ENCODE assay signal across 9 mouse cellular contexts in the genomic region with DNA sequence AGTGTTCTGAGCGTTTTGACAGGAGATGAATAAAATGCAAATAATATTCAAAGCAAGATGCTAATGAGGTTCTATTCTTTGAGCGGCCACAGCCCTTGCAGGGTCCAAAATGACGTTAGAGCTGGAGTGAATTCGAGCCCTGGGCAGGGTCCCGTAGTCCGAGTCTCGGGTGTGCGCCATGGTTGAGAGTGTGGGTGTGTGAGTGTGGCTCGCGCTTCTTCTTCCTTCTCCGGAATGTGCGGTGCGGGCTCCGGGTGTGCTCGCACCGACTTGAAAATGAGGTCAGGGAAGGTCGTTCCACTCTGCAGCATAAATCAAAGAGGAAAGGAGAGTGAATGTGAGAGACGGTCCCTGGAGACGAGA. TPM values are rescaled to one million over a fixed set of nuclear protein-coding genes. Genes with fewer than 3 reads are reported as not detected.
DNase-seq lines count a peak whose midpoint lies in the region; ATAC-seq lines count a peak whose summit lies in the region.
"Had no signal": no experiment of that assay in that cellular context is flagged by ENCODE, and none has a peak within 500 bp of the region (broad histone marks: within the 10 kb centered on the region; RNA-seq: fewer than 3 reads in every experiment).

No protein-coding gene starts in this region.

- peak overlapping the region; percentile 78 for H3K4me3 ChIP-seq in megakaryocyte, embryonic 14.5 days (replicated peaks)
- peak overlapping the region; percentile 11; the same call in 1 of the 2 replicates for H3K4me3 ChIP-seq in forebrain, embryonic 14.5 days (ENCODE audit: low read depth, low read length)
- peak overlapping the region; percentile 12; the same call in 1 of the 2 replicates for H3K4me3 ChIP-seq in liver, embryonic 16.5 days (ENCODE audit: low read depth, low read length)
- H3K4me3 ChIP-seq in stomach, embryonic 15.5 days (replicated peaks): peak overlapping the region; percentile 28; the same call in 1 of the 2 replicates

- under 1% methylated on average over 19 of the region's 19 CpGs for WGBS in forebrain, embryonic 14.5 days
- WGBS in liver, embryonic 16.5 days (ENCODE audit: insufficient replicate concordance): 1% methylated on average over 19 of the region's 19 CpGs
- WGBS in stomach, embryonic 15.5 days: 1% methylated on average over 19 of the region's 19 CpGs

- H3K4me2 ChIP-seq in forebrain, embryonic 14.5 days (ENCODE audit: low read length): peak overlapping the region; percentile 47; the same call in 1 of the 2 replicates
- H3K4me2 ChIP-seq in liver, embryonic 16.5 days (ENCODE audit: low read depth, low read length): peak overlapping the region; percentile 47
- peak overlapping the region; percentile 70 for H3K4me2 ChIP-seq in stomach, embryonic 15.5 days

- H3K9me3 ChIP-seq in megakaryocyte, embryonic 14.5 days: peaks cover 17% of the 10 kb centered on the region
- no peaks in the 10 kb centered on the region for H3K9me3 ChIP-seq in forebrain, embryonic 14.5 days (replicated peaks; ENCODE audit: control insufficient read depth, low read length)
- no peaks in the 10 kb centered on the region for H3K9me3 ChIP-seq in liver, embryonic 16.5 days (replicated peaks; ENCODE audit: control insufficient read depth, low read length)
- no peaks in the 10 kb centered on the region for H3K9me3 ChIP-seq in stomach, embryonic 15.5 days

- H3K27ac ChIP-seq in forebrain, embryonic 14.5 days (ENCODE audit: low read depth, low read length): no peak overlapping the region
- peak overlapping the region; percentile 82; the same call in 1 of the 2 replicates for H3K27ac ChIP-seq in liver, embryonic 16.5 days (ENCODE audit: low read length)
- H3K27ac ChIP-seq in stomach, embryonic 15.5 days: no peak overlapping the region
- H3K27ac ChIP-seq: macrophage had no signal

- peaks cover 81% of the 10 kb centered on the region for H3K27me3 ChIP-seq in megakaryocyte, embryonic 14.5 days (replicated peaks)
- peaks cover 66% of the 10 kb centered on the region for H3K27me3 ChIP-seq in forebrain, embryonic 14.5 days (replicated peaks; ENCODE audit: control insufficient read depth, insufficient read depth, low read length)
- H3K27me3 ChIP-seq in liver, embryonic 16.5 days (ENCODE audit: control insufficient read depth, insufficient read depth, low read depth, low read length): peaks cover 69% of the 10 kb centered on the region
- peaks cover 47% of the 10 kb centered on the region for H3K27me3 ChIP-seq in stomach, embryonic 15.5 days (replicated peaks)

- peaks cover 42% of the 10 kb centered on the region for H3K4me1 ChIP-seq in megakaryocyte, embryonic 14.5 days
- H3K4me1 ChIP-seq in forebrain, embryonic 14.5 days (ENCODE audit: control insufficient read depth, insufficient read depth, low read length): peaks cover 30% of the 10 kb centered on the region
- H3K4me1 ChIP-seq in liver, embryonic 16.5 days (ENCODE audit: control insufficient read depth, low read depth, low read length): peaks cover 14% of the 10 kb centered on the region; the same call in 1 of the 2 replicates
- peaks cover 34% of the 10 kb centered on the region for H3K4me1 ChIP-seq in stomach, embryonic 15.5 days

- ATAC-seq in megakaryocyte, adult 5-6 weeks (ENCODE audit: poor library complexity, severe bottlenecking): no peak
- no peak for ATAC-seq in forebrain, embryonic 14.5 days
- no peak for ATAC-seq in liver, embryonic 16.5 days (ENCODE audit: low read depth)
- no peak for ATAC-seq in stomach, embryonic 15.5 days (ENCODE audit: insufficient read depth, low FRiP score, low read depth)

- no peaks in the 10 kb centered on the region for H3K36me3 ChIP-seq in megakaryocyte, embryonic 14.5 days (replicated peaks; ENCODE audit: low read length)
- no peaks in the 10 kb centered on the region for H3K36me3 ChIP-seq in forebrain, embryonic 14.5 days (ENCODE audit: control insufficient read depth, insufficient read depth, low read length)
- H3K36me3 ChIP-seq in liver, embryonic 16.5 days (ENCODE audit: control insufficient read depth, insufficient read depth): no peaks in the 10 kb centered on the region
- H3K36me3 ChIP-seq in stomach, embryonic 15.5 days: no peaks in the 10 kb centered on the region

- no peak overlapping the region for H3K9ac ChIP-seq in forebrain, embryonic 14.5 days (ENCODE audit: low read length)
- peak overlapping the region; percentile 9; the same call in 1 of the 2 replicates for H3K9ac ChIP-seq in liver, embryonic 16.5 days (ENCODE audit: low read depth, low read length)
- H3K9ac ChIP-seq in stomach, embryonic 15.5 days: no peak overlapping the region

- peak; percentile 16 for DNase-seq in forebrain, embryonic 14.5 days (ENCODE audit: low spot score)
- DNase-seq in frontal cortex, postnatal 25 days (ENCODE audit: low spot score in 2 of 2): no peak
- DNase-seq in spleen, postnatal 36 days (ENCODE audit: low spot score in 2 of 2): no peak
- no peak for DNase-seq in spleen, postnatal 4 days (ENCODE audit: low spot score in 2 of 2)

RNA-seq across cellular contexts. Expression of a gene that starts 9.4 kb away (rescaled TPM):
- polyA plus RNA-seq in megakaryocyte, embryonic 14.5 days (2012; ENCODE audit: insufficient read depth, low replicate concordance): not detected in 2 replicates
- total RNA-seq in megakaryocyte, adult 5-6 weeks (2015): not detected in 2 replicates
- total RNA-seq in megakaryocyte, adult 5-6 weeks (2017): not detected in 2 replicates
- not detected in 2 replicates for polyA plus RNA-seq in forebrain, embryonic 14.5 days (2014; fragmentation: Nextera tagmentation; extraction: Ambion mirVana)
- not detected in 2 replicates for polyA plus RNA-seq in liver, embryonic 16.5 days (2015; fragmentation: Nextera tagmentation; extraction: Ambion mirVana)
- not detected in 2 replicates for polyA plus RNA-seq in stomach, embryonic 15.5 days (2015; fragmentation: Nextera tagmentation; extraction: Ambion mirVana)
- polyA plus RNA-seq: macrophage had no signal

RNA-seq across cellular contexts. Expression of a gene that starts 47.6 kb away (rescaled TPM):
- polyA plus RNA-seq in megakaryocyte, embryonic 14.5 days (2012; ENCODE audit: insufficient read depth, low replicate concordance): not detected in 2 replicates
- 9.9 and 12.1 TPM in 2 replicates for total RNA-seq in megakaryocyte, adult 5-6 weeks (2015)
- total RNA-seq in megakaryocyte, adult 5-6 weeks (2017): 19.1 and 19.9 TPM in 2 replicates
- not detected in 2 replicates for polyA plus RNA-seq in forebrain, embryonic 14.5 days (2014; fragmentation: Nextera tagmentation; extraction: Ambion mirVana)
- 0.99 and 1.5 TPM in 2 replicates for polyA plus RNA-seq in liver, embryonic 16.5 days (2015; fragmentation: Nextera tagmentation; extraction: Ambion mirVana)
- polyA plus RNA-seq in stomach, embryonic 15.5 days (2015; fragmentation: Nextera tagmentation; extraction: Ambion mirVana): 0.19 and 0.27 TPM in 2 replicates

Comparison
In these comparisons a context has a peak if more than half of its experiments do, and no peak if none do; other contexts are left out.
1. H3K4me3 ChIP-seq: peak in every context shown above with its lines; median percentile 78 in megakaryocyte, embryonic 14.5 days; 28 in stomach, embryonic 15.5 days; 12 in liver, embryonic 16.5 days; 11 in forebrain, embryonic 14.5 days.